Mouse (Mus musculus) liver, postnatal 0 days (tissue): ENCODE data around the gene Wscd2.

ENCODE experiments used
- CTCF ChIP-seq: sonication (generic); IDR thresholded peaks from 2 replicates; pipeline ENCODE4 v1.5.1; 2016; ENCODE audit warnings: antibody characterized with exemption, low read depth
- EP300 ChIP-seq: IDR thresholded peaks from 2 replicates; pipeline ENCODE4 v1.6.1; 2016; ENCODE audit warnings: antibody characterized with exemption, low read depth, mild to moderate bottlenecking

GRCm38 (mm10) chr5:113471417-113471816, 18.7 kb upstream of the Wscd2 start:
- TF ChIP-seq CTCF (peak; percentile 72), EP300 (no peak)
